ENCODE assay signal across 14 mouse cellular contexts in genomic region chr10:85366876-85367275, GRCm38 (mm10).
"Had no signal": no experiment of that assay in that cellular context is flagged by ENCODE, and none has a peak within 500 bp of the region (broad histone marks: within the 10 kb centered on the region; RNA-seq: fewer than 3 reads in every experiment).

No protein-coding gene starts in this region.

- ATAC-seq: lung, postnatal 0 days; midbrain, embryonic 13.5 days had no signal

- H3K9ac ChIP-seq: liver, embryonic 15.5 days; midbrain, embryonic 13.5 days; neural tube, embryonic 12.5 days had no signal

- H3K4me3 ChIP-seq: left cerebral cortex, adult 2 months; limb, embryonic 10.5 days; liver, embryonic 15.5 days; midbrain, embryonic 13.5 days; neural tube, embryonic 12.5 days had no signal

- DNase-seq: kidney, adult 11 months; kidney, postnatal 10 days; kidney, postnatal 4 days; lung, adult 2 months; lung, postnatal 36 days; right cerebral cortex, postnatal 4 days; thymus, postnatal 36 days had no signal

- H3K9me3 ChIP-seq: limb, embryonic 10.5 days; liver, embryonic 15.5 days; midbrain, embryonic 13.5 days; neural tube, embryonic 12.5 days had no signal

- H3K4me1 ChIP-seq: limb, embryonic 10.5 days; liver, embryonic 15.5 days had no signal

- H3K36me3 ChIP-seq: limb, embryonic 10.5 days; liver, embryonic 15.5 days; midbrain, embryonic 13.5 days; neural tube, embryonic 12.5 days had no signal

- H3K27ac ChIP-seq: left cerebral cortex, adult 2 months; limb, embryonic 10.5 days; liver, embryonic 15.5 days; midbrain, embryonic 13.5 days; neural tube, embryonic 12.5 days had no signal

- H3K27me3 ChIP-seq: liver, embryonic 15.5 days; midbrain, embryonic 13.5 days; neural tube, embryonic 12.5 days had no signal

- H3K4me2 ChIP-seq: liver, embryonic 11.5 days; liver, embryonic 15.5 days; midbrain, embryonic 13.5 days; neural tube, embryonic 12.5 days had no signal
